Mouse (Mus musculus) cerebellum, adult 2 months (tissue): ENCODE data around the gene Rrm2.

Experiments
- CTCF ChIP-seq: fragments of 200-500 bp; IDR thresholded peaks from 2 replicates; pipeline ENCODE4 v1.5.1; 2011; ENCODE audit warnings: low read depth, mild to moderate bottlenecking, control low read depth, low read length, moderate library complexity, borderline replicate concordance; ENCODE audit not compliant: insufficient read depth
- POLR2A ChIP-seq: fragments of 200-500 bp; IDR thresholded peaks from 2 replicates; pipeline ENCODE4 v1.6.1; 2011; ENCODE audit warnings: low read length, control low read depth, borderline replicate concordance; ENCODE audit not compliant: insufficient read depth

GRCm38 (mm10) chr12:24697484-24698204 lies 10.4 kb upstream of the Rrm2 start:
- TF ChIP-seq POLR2A (no peak), CTCF (no peak)
